Mouse (Mus musculus) limb, embryonic 14.5 days (tissue): Measurements from ENCODE around the gene Poc1a. TPM values are rescaled to one million over a fixed set of nuclear protein-coding genes. Genes with fewer than 3 reads are reported as not detected.

ENCODE experiments used
- ATAC-seq: fragments of 200-750 bp; cut with Nextera tagmentation; 2 replicates; pipeline ENCODE4 v1.8.0; 2017; ENCODE audit warnings: low read depth, moderate number of reproducible peaks, moderate TSS enrichment; ENCODE audit not compliant: low FRiP score
- DNase-seq: peaks from one replicate; pipeline ENCODE4 v3.0.0-alpha.2; 2015; ENCODE audit warnings: low spot score
- H3K27ac ChIP-seq: fragments of 300-500 bp; sonication (generic); replicated peaks from 2 replicates; pipeline ENCODE4 v1.5.1; 2014; ENCODE audit warnings: low read depth, mild to moderate bottlenecking, low read length, moderate library complexity, mixed read lengths
- H3K27me3 ChIP-seq: fragments of 300-500 bp; sonication (generic); 2 replicates; pipeline ENCODE4 v1.6.1; 2014; ENCODE audit warnings: low read length, mixed read lengths; ENCODE audit not compliant: control insufficient read depth, insufficient read depth
- H3K36me3 ChIP-seq: fragments of 300-500 bp; sonication (generic); 2 replicates; pipeline ENCODE4 v1.6.1; 2014; ENCODE audit warnings: mild to moderate bottlenecking, low read length, moderate library complexity, mixed read lengths; ENCODE audit not compliant: control insufficient read depth, insufficient read depth
- H3K4me1 ChIP-seq: fragments of 300-500 bp; sonication (generic); 2 replicates; pipeline ENCODE4 v1.6.1; 2014; ENCODE audit warnings: antibody characterized with exemption, low read length, mixed read lengths; ENCODE audit not compliant: control insufficient read depth, insufficient read depth
- H3K4me2 ChIP-seq: fragments of 300-500 bp; sonication (generic); replicated peaks from 2 replicates; pipeline ENCODE4 v1.6.1; 2014; ENCODE audit warnings: low read depth, mild to moderate bottlenecking, low read length, moderate library complexity; ENCODE audit not compliant: severe bottlenecking
- H3K4me3 ChIP-seq: fragments of 300-500 bp; sonication (generic); replicated peaks from 2 replicates; pipeline ENCODE4 v1.5.1; 2014; ENCODE audit warnings: low read length
- H3K9ac ChIP-seq: fragments of 300-500 bp; sonication (generic); 2 replicates; pipeline ENCODE4 v1.6.1; 2014; ENCODE audit warnings: mild to moderate bottlenecking, low read depth, low read length, moderate library complexity; ENCODE audit not compliant: severe bottlenecking
- H3K9me3 ChIP-seq: fragments of 300-500 bp; sonication (generic); 2 replicates; pipeline ENCODE4 v1.6.1; 2016; ENCODE audit warnings: low read length; ENCODE audit not compliant: control insufficient read depth
- POLR2A ChIP-seq: fragments of 200-500 bp; IDR thresholded peaks from 2 replicates; pipeline ENCODE4 v1.8.0; 2012; ENCODE audit warnings: inconsistent platforms, mild to moderate bottlenecking, moderate library complexity, borderline replicate concordance; ENCODE audit not compliant: insufficient read depth, insufficient read length; ENCODE audit errors: extremely low read depth
- WGBS: fragments of 180-500 bp; shearing (Covaris S2); extraction: QIAGEN DNeasy Blood & Tissue Kit; methylation state at CpG from one replicate; pipeline ENCODE4 v1.1.7; 2014; 5-methylcytosine and 5-hydroxymethylcytosine counted together
- polyA plus RNA-seq, 2 experiments: library from polyadenylated mRNA; depleted of rRNA in 1 of 2; stranded (reverse) in 1 of 2; unstranded in 1 of 2; fragments of >200 nt; fragmentation: Nextera tagmentation in 1 of 2; extraction: Ambion mirVana in 1 of 2; gene quantifications; 2 replicates each; pipeline versions ENCODE4 v1.2.1 to v1.2.3; 2012 to 2014

Poc1a gene
- polyA plus RNA-seq, 2 experiments, result 20.1 to 20.2 TPM

DNA sequence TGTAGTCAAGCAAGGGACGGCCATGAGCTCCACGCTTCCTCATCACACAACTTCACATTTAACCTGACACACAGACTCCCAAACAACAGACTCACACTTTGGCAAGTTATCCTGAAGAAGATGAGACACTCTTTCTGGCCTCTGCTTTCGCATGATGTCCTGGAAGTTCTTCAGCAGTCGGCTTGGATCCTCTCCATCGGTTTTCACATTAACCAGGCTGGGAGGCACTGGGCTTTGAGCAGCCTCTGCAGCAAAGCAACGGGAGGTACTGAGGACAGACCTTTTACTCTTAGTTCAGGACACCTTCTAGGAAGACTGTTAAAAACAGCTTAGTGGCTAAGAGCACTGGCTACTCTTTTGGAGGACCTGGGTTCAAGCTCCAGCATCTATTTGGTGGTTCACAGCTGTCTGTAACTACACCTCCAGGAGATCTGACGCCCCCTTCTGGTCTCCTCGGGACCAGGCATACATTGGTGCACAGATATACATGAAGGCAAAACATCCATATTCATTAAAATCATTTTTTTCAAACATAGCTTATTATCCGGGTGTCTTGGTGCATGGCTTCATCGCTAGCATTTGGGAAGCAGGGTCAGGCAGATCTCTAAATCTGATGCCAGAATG is 39.2 kb upstream of the Poc1a start:
- no peak for TF ChIP-seq POLR2A
- Histone ChIP-seq H3K4me2 (no peak overlapping the region), H3K4me1 (peaks cover 4% of the 10 kb centered on the region), H3K9ac (no peak overlapping the region), H3K27ac (no peak overlapping the region), H3K9me3 (no peaks in the 10 kb centered on the region), H3K27me3 (no peaks in the 10 kb centered on the region), H3K4me3 (no peak overlapping the region), H3K36me3 (peaks cover 77% of the 10 kb centered on the region)
- ATAC-seq (no peak), DNase-seq (no peak)
- WGBS, result 91% methylated on average over 10 of the region's 10 CpGs

DNA sequence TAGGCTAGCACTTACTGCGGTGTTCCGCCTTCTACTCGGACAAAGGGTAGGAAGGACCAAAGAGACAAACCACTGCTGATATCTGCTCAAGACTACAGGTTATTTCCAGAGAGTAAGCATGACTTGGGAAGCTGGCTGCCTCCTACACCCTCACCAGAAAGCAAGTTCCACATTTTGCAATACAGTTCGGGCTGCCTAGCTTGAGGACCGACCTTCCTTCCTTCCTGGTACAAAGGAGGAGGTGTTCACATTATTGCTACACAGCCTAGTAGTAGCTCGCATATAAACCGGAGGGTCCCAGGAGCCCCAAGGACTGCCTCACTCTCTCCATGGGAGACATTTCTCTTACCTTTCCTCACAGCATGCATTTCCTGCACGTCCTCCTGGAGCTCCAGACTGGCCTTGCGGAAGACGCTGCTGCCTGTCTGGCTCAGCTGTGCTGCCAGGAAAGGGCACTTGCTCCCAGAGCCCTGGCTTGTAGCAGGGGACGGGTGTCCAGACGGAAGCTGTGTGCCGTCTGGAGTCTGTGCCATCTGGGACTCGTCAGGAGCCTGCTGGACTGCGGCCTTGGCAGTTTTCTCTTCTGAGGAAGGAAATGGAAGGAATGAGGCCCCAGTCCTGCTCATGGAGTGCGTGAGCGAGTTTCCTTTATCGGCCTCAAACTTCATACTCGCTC is 37.9 kb upstream of the Poc1a start:
- no peak overlapping the region for H3K4me3 ChIP-seq
- H3K9ac ChIP-seq, result peak overlapping the region; percentile 25; the same call in 1 of the 2 replicates
- H3K9me3 ChIP-seq, result no peaks in the 10 kb centered on the region
- H3K27ac ChIP-seq, result no peak overlapping the region
- 47% methylated on average over 19 of the region's 19 CpGs for WGBS
- H3K36me3 ChIP-seq, result peaks cover 64% of the 10 kb centered on the region
- TF ChIP-seq POLR2A, result no peak
- no peak for DNase-seq
- ATAC-seq, result no peak
- peaks cover 10% of the 10 kb centered on the region for H3K4me1 ChIP-seq
- no peak overlapping the region for H3K4me2 ChIP-seq
- no peaks in the 10 kb centered on the region for H3K27me3 ChIP-seq

DNA sequence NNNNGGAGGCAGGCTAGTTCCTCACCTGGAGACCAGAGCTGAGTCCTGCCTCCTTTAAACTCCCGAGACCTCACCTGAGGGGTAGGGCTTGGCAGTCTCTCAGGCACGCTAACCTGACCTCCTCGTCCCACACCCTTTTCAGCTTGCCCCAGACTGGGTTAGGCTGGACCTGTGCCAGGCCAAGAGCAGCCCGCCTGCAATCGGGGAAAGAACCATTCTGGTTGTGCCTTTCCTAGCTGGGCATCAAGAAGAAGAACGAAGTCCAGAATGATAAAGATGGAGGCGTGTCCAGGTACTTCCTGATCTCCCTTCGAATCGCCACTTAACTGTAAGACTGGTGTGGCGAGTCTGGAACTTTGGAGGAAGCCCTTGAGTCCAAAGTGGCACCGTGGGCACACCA is 31.3 kb upstream of the Poc1a start:
- DNase-seq (no peak), ATAC-seq (no peak)
- no peaks in the 10 kb centered on the region for H3K27me3 ChIP-seq
- peaks cover 13% of the 10 kb centered on the region for H3K4me1 ChIP-seq
- no peak overlapping the region for H3K27ac ChIP-seq
- no peaks in the 10 kb centered on the region for H3K9me3 ChIP-seq
- WGBS, result 93% methylated on average over 11 of the region's 11 CpGs
- H3K4me3 ChIP-seq, result no peak overlapping the region
- TF ChIP-seq POLR2A, result no peak
- H3K36me3 ChIP-seq, result peaks cover 7% of the 10 kb centered on the region; the same call in 1 of the 2 replicates
- no peak overlapping the region for H3K4me2 ChIP-seq
- H3K9ac ChIP-seq, result no peak overlapping the region

DNA sequence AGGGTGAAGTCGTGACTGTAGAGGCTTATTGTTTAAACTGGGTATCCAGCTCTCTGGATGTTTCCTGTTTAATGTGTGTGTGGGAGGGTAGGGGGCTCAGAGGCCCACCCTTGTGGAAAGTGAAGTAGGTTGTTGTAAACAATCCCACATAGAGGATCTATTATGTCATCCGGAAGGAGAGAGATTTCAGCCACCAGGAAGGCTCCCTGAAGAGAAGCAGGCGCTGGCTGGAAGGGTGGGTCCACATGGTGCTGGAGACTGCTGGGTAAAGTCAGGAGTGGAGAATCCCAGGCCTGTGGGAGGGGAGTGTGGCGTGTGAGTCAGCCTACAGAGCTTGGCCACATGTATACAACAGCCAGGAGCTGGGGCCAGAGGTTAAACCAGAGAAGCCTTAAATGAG is 30.6 kb upstream of the Poc1a start:
- TF ChIP-seq POLR2A, result no peak
- Histone ChIP-seq H3K27me3 (no peaks in the 10 kb centered on the region), H3K4me1 (peaks cover 13% of the 10 kb centered on the region), H3K9ac (no peak overlapping the region), H3K36me3 (peaks cover 1% of the 10 kb centered on the region; the same call in 1 of the 2 replicates), H3K27ac (no peak overlapping the region), H3K9me3 (no peaks in the 10 kb centered on the region), H3K4me2 (no peak overlapping the region), H3K4me3 (no peak overlapping the region)
- no peak for ATAC-seq
- 50% methylated on average over 4 of the region's 4 CpGs for WGBS
- DNase-seq, result no peak

DNA sequence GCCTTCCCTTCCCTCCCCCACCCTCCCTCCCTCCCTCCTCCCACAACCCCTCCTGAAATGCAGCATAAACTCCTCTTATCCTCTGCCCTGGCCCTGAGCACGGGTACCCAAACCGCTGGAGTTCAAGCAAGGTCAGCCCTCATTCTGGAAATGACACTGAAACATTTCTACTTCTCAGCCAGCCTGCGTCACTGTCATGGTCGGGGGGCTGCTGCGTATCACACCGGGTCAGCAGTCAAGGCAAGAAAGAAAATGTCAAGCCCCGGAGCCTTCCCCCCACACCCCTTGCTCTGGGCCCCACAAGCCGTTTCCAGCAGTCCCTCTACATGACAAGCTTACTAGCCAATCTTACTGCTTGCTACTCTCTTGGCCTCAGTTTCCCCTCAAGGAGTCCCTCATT is 29.8 kb upstream of the Poc1a start:
- Histone ChIP-seq H3K27me3 (no peaks in the 10 kb centered on the region), H3K27ac (no peak overlapping the region), H3K9ac (no peak overlapping the region), H3K36me3 (no peaks in the 10 kb centered on the region; the same call in 1 of the 2 replicates), H3K4me2 (no peak overlapping the region), H3K9me3 (no peaks in the 10 kb centered on the region), H3K4me3 (no peak overlapping the region), H3K4me1 (peaks cover 13% of the 10 kb centered on the region)
- WGBS, result 72% methylated on average over 8 of the region's 8 CpGs
- ATAC-seq (no peak), DNase-seq (no peak)
- no peak for TF ChIP-seq POLR2A

DNA sequence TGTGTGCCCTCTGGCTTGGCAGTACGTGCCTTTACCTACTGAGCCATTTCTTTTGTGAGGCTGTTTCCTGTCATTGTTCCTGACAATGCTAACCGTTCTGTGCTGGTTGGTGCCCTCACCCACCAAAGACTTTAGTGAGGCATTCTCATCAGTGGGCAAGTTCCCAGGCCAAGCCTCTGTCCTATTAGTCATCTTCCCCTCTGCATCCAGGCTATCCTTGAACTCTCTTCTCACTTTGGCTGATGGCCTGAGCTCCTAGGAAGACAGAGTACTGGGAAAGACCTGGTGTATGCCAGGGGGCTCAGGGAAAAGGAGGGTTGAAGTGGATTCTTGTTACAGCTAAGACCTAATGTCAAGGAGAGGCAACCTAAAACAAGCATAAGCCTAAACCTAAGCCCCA is 26.9 kb upstream of the Poc1a start:
- TF ChIP-seq POLR2A, result no peak
- Histone ChIP-seq H3K4me2 (no peak overlapping the region), H3K9me3 (no peaks in the 10 kb centered on the region), H3K36me3 (no peaks in the 10 kb centered on the region), H3K4me1 (no peaks in the 10 kb centered on the region), H3K27me3 (no peaks in the 10 kb centered on the region), H3K4me3 (no peak overlapping the region), H3K27ac (no peak overlapping the region), H3K9ac (no peak overlapping the region)
- WGBS, result 66% methylated on average over 2 of the region's 2 CpGs
- ATAC-seq (no peak), DNase-seq (no peak)
